Mouse (Mus musculus) lung, postnatal 4 days (tissue): Measurements from ENCODE around the gene Serpina1d.
"Not testable (repeated sequence)": the region's sequence is repeated elsewhere in the genome, so short reads cannot be mapped to it uniquely, and the experiment has no call there.

ENCODE experiments used
- DNase-seq, 2 experiments: peaks; one replicate each; pipeline ENCODE4 v3.0.0; 2021

Serpina1d gene

DNA sequence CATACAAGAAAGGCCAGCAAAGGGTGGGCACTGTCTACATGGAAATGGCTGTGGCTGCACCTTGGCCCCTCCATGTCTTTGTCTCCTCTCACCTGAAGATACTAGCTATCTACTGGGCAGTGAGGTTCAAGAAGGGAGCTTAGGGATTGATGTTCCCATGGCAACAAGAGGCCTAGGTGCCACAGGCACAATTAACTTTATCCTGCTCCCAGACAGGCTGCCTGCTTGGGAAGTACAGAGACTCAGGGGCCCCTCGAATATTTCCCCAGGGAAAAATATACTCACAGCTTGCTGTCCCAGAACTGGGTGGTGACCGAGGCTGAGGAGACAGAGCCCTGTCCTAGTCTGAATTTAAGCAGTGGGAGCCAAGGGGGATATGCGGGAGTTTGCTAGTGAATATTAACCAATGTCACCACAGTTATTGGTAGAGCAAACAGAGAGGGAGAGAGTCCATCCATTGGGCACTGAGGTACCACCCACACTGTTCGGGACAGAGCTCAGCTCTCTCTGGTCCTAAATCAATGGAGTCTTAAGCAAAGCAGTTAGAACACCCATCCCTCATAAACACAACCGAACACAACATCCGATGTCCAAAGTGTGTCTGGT lies at the start of gene Serpina1d:
Gene Serpina1d (minus strand): TSS at position 347 of the 606 bp plus-strand sequence.
- not testable (repeated sequence) for DNase-seq

DNA sequence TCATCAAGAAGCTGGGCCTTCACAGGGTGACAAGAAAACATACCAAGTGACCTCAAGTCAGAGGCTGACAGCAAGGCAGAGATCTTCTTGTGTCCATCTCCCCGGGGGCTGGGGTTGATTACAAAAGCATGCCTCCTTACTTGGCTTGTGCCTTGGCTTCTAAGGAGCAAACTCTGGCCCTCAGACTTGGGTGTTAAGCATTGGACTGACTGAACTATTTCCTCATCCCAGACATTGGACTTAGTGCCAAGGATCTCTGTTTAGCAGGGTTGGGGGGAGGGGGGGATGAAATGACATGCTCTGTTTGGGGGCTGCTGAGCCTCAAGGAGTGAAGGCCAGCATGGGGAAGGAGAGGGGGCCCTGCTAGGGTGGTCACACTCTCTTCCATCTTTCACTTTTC lies 2.8 kb downstream of the Serpina1d start:
- DNase-seq = not testable (repeated sequence)

DNA sequence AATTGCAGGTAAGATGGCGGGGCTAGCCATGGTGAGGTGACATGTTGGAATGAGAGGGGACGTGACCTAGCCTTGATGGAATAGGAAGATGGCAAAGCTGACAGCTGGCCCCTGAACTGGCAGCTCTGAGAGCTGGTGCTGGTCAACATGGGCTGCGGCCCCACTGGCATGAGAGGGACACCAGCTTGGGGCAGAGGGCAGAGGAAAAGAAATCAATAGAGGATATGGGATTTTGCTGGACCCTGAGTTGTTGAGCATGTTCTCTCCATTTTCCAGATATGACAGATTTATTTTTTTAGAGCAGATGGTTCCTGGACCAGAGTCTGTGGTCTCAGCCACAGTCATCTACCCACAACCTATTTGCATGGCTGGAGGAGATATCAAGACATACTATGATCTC lies 10.3 kb downstream of the Serpina1d start:
- DNase-seq = not testable (repeated sequence)

DNA sequence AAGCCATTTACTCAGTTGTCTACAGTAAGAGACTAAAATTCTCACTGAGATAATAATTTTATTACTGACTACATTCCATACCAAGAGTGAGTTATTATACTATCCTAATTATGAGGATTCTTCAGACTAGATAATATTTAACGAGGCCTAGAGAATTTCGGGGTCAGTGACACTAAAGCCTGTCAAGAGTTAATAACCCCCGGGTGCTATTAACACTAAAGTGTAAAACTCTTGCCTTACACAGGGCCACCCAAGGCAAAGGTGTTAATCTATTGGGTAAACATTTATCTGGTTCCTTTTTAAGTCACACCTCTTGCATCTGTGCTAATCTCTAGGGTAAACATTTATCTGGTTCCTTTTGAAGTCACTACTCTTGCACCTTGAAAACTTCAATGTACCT lies 13.1 kb downstream of the Serpina1d start:
- DNase-seq = not testable (repeated sequence)

DNA sequence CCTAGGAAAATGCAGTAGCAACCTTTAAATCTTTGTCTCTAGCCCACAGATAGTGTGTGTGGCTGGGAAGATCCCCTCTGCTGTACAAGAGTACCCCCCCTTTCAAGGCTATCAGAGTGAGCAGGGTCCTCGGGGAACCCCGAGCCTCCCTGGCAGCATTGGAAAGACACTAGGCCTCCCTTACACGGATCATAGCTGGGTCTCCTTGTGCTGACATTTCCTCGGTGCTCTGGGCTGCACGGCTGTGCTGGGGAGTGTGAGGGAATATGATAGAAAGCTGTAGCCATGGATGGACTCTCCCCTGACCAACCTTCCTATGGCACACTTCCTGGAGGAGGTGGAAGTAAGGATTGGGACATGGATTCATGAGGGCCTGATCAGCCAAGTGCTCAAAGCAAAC lies 27.4 kb downstream of the Serpina1d start:
- DNase-seq = not testable (repeated sequence)

DNA sequence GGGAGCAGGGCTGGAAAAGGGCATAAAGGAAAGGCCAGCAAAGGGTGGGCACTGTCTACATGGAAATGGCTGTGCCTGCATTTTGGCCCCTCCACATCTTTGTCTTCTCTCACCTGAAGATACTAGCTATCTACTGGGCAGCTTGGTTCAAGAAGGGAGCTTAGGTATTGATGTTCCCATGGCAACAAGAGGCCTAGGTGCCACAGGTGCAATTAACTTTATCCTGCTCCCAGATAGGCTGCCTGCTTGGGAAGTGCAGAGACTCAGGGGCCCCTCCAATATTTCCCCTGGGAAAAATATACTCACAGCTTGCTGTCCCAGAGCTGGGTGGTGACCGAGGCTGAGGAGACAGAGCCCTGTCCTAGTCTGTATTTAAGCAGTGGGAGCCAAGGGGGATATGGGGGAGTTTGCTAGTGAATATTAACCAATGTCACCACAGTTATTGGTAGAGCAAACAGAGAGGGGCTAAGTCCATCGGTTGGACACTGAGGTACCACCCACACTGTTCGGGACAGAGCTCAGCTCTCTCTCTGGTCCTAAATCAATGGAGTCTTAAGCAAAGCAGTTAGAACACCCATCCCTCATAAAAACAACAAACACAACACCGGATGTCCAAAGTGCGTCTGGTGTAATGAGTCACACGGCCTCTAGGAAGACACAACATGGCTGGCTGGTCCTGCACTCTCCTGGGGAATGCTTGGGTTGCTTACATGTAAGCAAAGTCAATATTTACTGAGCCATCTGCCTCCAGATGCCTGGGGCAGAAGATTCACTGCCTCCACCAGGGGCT lies 35.4 kb downstream of the Serpina1d start:
- DNase-seq = not testable (repeated sequence)

DNA sequence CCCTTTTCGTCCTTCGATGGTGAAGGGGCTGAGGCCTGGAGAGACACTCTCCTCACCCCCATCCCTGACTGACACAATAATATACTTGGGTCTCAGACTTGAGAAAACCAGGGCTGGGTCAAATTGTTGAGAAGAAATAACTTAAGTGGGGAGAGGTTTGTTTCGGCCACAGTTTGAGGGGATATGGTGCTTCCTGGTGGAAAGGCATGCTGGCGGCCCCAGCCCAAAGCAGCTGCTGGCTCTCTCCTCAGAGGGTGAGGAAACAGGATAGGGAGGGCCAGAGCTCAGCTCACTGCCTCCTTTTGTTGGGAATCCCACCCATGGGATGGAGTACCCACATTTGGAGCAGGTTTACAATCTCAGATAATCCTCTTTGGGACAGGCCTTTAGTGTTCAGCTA lies 37.8 kb downstream of the Serpina1d start:
- peak in 1 of 2 experiments; percentile 30 for DNase-seq

DNA sequence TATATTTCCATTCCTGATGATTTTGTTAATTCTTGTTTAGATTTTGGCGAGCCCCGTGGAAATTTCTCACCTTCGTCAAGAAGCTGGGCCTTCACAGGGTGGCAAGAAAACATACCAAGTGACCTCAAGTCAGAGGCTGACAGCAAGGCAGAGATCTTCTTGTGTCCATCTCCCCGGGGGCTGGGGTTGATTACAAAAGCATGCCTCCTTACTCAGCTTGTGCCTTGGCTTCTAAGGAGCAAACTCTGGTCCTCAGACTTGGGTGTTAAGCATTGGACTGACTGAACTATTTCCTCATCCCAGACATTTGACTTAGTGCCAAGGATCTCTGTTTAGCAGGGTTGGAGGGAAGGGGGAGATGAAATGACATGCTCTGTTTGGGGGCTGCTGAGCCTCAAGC lies 38.3 kb downstream of the Serpina1d start:
- not testable (repeated sequence) for DNase-seq
